In the genomic region with DNA sequence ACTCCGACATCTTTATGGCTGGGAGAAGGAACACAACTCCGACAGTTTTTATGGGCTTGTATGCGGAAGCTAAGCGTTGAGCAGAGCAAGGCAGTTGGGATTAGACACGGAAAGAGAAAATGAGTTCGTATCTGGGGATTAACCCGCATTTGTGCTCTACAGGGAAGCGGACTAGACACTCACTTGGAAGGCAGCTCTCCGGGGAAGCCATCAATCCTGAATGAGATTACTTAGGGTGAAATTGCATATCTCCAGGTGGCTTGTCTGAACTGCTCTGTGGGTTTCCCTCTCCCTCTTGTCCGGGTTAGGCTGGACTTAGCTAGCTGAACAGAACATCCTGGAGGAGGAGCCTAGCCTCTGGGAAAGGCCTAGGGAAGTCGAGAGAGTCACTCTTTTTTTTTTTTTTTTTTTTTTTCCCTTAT, we compare ENCODE assay signal across 10 mouse cellular contexts. TPM values are rescaled to one million over a fixed set of nuclear protein-coding genes. Genes with fewer than 3 reads are reported as not detected.
A peak's percentile ranks its signal among the peaks of the same experiment; 100 is the strongest.
DNase-seq lines count a peak whose midpoint lies in the region; ATAC-seq lines count a peak whose summit lies in the region.
"Had no signal": no experiment of that assay in that cellular context is flagged by ENCODE, and none has a peak within 500 bp of the region (broad histone marks: within the 10 kb centered on the region; RNA-seq: fewer than 3 reads in every experiment).

No protein-coding gene starts in this region.

- no peaks in the 10 kb centered on the region for H3K36me3 ChIP-seq in kidney, embryonic 15.5 days
- no peaks in the 10 kb centered on the region for H3K36me3 ChIP-seq in intestine, embryonic 15.5 days
- no peaks in the 10 kb centered on the region for H3K36me3 ChIP-seq in neural tube, embryonic 12.5 days

- no peak overlapping the region for H3K9ac ChIP-seq in kidney, embryonic 15.5 days
- H3K9ac ChIP-seq in intestine, embryonic 15.5 days = no peak overlapping the region
- no peak overlapping the region for H3K9ac ChIP-seq in neural tube, embryonic 12.5 days

- no peak for DNase-seq in kidney, adult 11 months
- DNase-seq in embryo, embryonic 11 days = peak; percentile 34
- DNase-seq in cerebellum, postnatal 25 days = no peak
- DNase-seq in layer of hippocampus, adult 18-20 months (ENCODE audit: low spot score in 2 of 2) = no peak
- DNase-seq: right cerebral cortex, postnatal 14 days; thymus, postnatal 36 days had no signal

- peak overlapping the region; percentile 57 for H3K4me2 ChIP-seq in kidney, embryonic 15.5 days
- peak overlapping the region; percentile 42 for H3K4me2 ChIP-seq in intestine, embryonic 15.5 days (replicated peaks)
- peak overlapping the region; percentile 38 for H3K4me2 ChIP-seq in neural tube, embryonic 12.5 days (replicated peaks)

- peaks cover 65% of the 10 kb centered on the region for H3K27me3 ChIP-seq in kidney, embryonic 15.5 days
- H3K27me3 ChIP-seq in intestine, embryonic 15.5 days (replicated peaks) = peaks cover 37% of the 10 kb centered on the region
- H3K27me3 ChIP-seq in neural tube, embryonic 12.5 days (replicated peaks) = peaks cover 52% of the 10 kb centered on the region

- no peak overlapping the region for H3K27ac ChIP-seq in kidney, embryonic 15.5 days
- no peak overlapping the region for H3K27ac ChIP-seq in intestine, embryonic 15.5 days
- no peak overlapping the region for H3K27ac ChIP-seq in neural tube, embryonic 12.5 days

- peaks cover 54% of the 10 kb centered on the region for H3K4me1 ChIP-seq in kidney, embryonic 15.5 days
- peaks cover 29% of the 10 kb centered on the region for H3K4me1 ChIP-seq in intestine, embryonic 15.5 days (replicated peaks)
- H3K4me1 ChIP-seq in neural tube, embryonic 12.5 days = peaks cover 53% of the 10 kb centered on the region

- H3K4me3 ChIP-seq in kidney, embryonic 15.5 days (replicated peaks) = peak overlapping the region; percentile 18
- H3K4me3 ChIP-seq in intestine, embryonic 15.5 days (replicated peaks) = peak overlapping the region; percentile 10
- no peak overlapping the region for H3K4me3 ChIP-seq in neural tube, embryonic 12.5 days
- H3K4me3 ChIP-seq: megakaryocyte, embryonic 14.5 days had no signal

- 3% methylated on average over 11 of the region's 11 CpGs for WGBS in kidney, embryonic 15.5 days
- 5% methylated on average over 11 of the region's 11 CpGs for WGBS in intestine, embryonic 15.5 days
- 2% methylated on average over 11 of the region's 11 CpGs for WGBS in neural tube, embryonic 12.5 days

- no peaks in the 10 kb centered on the region for H3K9me3 ChIP-seq in kidney, embryonic 15.5 days (replicated peaks)
- H3K9me3 ChIP-seq in intestine, embryonic 15.5 days = no peaks in the 10 kb centered on the region
- H3K9me3 ChIP-seq in neural tube, embryonic 12.5 days = no peaks in the 10 kb centered on the region

- peak; percentile 63; the same call in 1 of the 2 replicates for ATAC-seq in kidney, embryonic 15.5 days (replicated peaks; ENCODE audit: low FRiP score)
- ATAC-seq in intestine, embryonic 15.5 days = peak; percentile 73
- no peak for ATAC-seq in neural tube, embryonic 12.5 days (ENCODE audit: low FRiP score, low read depth)

RNA-seq across cellular contexts. Expression of gene Esrrg, which starts 4.5 kb away (rescaled TPM):
- polyA plus RNA-seq in kidney, embryonic 15.5 days (2015; fragmentation: Nextera tagmentation; extraction: Ambion mirVana) = 27.1 and 29.2 TPM in 2 replicates
- polyA plus RNA-seq in intestine, embryonic 15.5 days (2015; fragmentation: Nextera tagmentation; extraction: Ambion mirVana) = 4.8 and 5.3 TPM in 2 replicates
- polyA plus RNA-seq in neural tube, embryonic 12.5 days (2016; fragmentation: Nextera tagmentation; extraction: Ambion mirVana) = 15.4 and 17.8 TPM in 2 replicates
- total RNA-seq in layer of hippocampus, adult 18-20 months (2021) = 10 to 100 TPM; 13.2 to 15.8 TPM
